Mouse (Mus musculus): ENCODE results near the gene Tomm40l.
A peak's percentile ranks its signal among the peaks of the same experiment; 100 is the strongest.

Gene Tomm40l

DNA sequence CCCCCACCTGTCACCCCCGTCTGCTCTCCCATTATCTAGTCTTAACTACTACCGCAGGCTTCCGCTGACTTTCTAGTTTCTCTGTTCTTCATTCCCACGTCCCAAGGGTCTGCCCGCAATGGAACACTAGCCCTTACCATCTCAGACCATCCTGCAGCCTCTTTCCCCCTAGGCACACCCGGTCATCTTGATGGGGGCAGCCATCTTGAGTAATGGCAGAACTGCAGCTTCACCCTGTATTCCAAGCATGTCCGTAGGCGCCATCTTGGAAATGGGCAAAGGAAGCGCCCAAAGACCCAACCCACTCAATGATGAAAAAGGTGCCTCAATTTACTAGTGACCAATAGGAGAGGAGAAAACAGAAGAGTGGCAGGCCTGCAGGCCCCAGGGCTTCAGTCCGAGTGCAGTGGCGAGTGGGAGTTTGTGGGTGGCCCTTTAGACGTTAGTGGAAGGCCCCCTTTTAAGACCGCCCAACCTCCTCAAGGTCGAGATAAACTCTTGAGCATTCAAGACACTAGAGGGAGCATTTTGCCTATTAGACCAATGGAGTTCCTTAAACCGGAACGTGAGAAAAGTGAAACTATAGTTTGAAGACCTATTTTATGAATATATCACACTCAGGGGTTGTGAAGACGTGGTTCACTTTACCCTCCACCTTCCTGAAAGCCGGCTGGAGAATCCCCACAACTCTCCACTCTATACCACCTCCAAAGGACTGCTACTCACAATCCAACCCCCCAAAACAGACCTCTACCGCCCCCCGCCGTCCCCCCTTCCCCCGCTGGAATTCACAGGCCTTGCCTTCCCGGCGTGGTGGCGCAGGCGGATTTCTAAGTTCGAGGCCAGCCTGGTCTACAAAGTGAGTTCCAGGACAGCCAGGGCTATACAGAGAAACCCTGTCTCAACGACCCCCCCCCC is at the start of gene Tomm40l:
Gene Tomm40l, minus strand, starts transcription at position 277 of the 918 bp plus-strand sequence.
- peak; percentile 98 for DNase-seq

- DNase-seq = no peak
These were observed 49.8 kb upstream of the Tomm40l start for GRCm38 (mm10) chr1:171272086-171272485.

GRCm38 (mm10) chr1:171271622-171272021 is 49.3 kb upstream of the Tomm40l start:
- DNase-seq = no peak

GRCm38 (mm10) chr1:171271196-171271595 is 48.9 kb upstream of the Tomm40l start:
- DNase-seq = no peak

DNA sequence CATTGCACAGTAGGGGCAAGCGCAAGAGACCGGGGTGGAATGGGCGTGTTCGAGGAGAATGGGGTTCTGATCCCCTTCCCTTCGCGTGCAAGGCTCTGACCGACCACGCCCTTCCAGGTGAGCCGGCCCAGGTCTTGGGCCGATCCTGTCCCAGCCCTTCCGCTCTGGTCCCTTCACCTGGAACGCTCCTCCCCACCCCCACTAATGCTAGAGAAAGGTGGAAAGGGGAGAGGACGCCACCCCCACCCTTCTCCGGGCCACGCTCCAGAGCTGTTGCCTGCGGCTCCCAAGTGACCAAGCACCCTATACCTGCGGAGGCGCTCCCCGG is 48.2 kb upstream of the Tomm40l start:
- no peak for DNase-seq

DNA sequence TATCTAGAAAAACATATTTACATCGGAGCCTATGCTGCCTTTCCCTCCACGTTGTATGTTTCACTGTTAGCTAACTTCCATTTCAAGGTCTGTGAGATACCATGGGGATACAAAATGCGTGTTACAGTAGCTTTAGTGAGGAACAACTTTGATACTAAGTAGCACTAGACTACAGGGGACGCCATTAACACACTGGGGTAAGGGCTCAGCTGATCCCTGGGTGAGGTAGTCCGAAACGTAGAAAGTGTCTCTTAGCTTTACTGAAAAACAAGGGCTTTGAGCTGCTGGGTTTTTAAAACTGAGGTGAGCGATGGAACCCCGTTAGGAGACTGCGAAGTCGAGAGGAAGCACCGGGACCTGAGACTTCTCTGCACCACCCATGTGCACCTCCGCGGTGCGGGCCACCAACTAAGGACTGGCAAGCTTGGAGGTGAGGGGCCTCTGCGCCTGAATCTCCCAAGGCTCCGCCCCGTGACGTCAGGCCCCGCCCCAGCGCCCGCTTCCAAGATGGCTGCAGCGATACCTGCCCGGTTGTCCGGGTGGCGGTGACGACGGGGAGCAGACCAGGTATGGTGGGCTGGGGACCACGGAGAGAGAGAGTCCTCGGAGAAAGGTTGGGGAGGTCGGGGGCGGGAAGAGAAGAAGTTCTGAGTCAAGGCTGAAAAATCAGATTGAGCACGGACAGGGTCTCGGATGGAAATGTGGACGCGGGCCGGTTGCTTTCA is 47.7 kb upstream of the Tomm40l start, which contains the start of gene B4galt3:
Gene B4galt3, plus strand, starts transcription at position 481 of the 725 bp plus-strand sequence.
- DNase-seq = peak; percentile 95

DNA sequence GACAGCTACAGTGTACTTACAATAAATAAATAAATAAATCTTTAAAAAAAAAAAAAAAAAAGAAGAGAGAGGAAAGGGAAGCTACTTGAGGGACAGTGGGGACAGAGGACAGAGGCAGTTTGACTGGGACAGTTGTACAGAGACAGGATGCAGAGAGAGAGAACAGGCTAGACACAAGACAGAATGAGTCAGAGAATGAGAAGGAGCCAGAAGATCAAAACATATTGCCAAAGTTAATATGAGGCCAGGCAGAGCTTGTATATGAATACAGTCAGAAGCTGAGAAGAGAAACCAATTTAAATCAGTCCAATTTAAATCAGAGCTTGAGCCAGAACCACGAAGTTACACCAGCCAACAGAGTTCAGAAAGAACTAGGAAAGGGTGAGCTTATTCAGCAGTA is 46.0 kb upstream of the Tomm40l start:
- no peak for DNase-seq

GRCm38 (mm10) chr1:171265971-171266744 is 43.8 kb upstream of the Tomm40l start:
- DNase-seq = no peak

GRCm38 (mm10) chr1:171263666-171264461 is 41.5 kb upstream of the Tomm40l start:
- DNase-seq = no peak

GRCm38 (mm10) chr1:171263185-171263611 is 40.9 kb upstream of the Tomm40l start:
- no peak for DNase-seq

GRCm38 (mm10) chr1:171262594-171263130 is 40.3 kb upstream of the Tomm40l start:
- DNase-seq = peak; percentile 90

DNA sequence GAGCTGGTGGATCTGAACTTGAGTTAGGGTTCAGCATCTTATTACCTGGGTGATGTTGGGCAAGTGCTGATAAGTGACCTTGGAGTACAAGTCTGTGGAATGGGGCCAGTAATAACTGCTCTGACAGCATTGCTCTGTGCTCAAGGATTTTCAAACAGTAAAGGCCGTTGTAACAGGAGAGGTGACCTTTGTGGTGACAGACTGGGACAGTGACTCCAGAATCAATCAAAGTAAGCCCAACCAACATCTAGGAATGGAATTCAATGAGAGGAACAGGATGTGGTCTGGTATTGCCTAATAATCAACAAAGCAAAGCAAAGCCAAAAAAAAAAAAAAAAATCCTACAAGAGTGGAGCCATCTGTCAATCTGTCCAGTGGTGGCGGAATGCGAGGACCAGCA is 38.0 kb upstream of the Tomm40l start:
- DNase-seq = no peak

DNA sequence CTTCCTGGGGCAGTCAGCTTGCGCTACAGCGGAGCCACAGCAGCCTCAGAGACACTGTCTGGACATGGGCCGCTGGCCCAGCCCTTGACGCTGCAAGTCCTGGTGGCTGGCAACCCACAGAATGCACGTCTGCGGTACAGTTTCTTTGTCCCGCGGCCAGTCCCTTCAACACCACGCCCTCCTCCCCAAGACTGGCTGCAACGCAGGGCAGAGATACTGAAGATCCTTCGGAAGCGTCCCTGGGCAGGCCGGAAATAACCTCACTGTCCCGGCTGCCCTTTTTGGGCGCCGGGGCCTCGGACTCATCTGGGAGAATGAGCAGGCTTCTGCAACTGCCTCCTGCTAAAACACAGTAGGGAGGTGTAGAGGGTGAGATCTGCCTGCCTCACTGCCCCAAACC is 36.6 kb upstream of the Tomm40l start:
- DNase-seq = no peak

DNA sequence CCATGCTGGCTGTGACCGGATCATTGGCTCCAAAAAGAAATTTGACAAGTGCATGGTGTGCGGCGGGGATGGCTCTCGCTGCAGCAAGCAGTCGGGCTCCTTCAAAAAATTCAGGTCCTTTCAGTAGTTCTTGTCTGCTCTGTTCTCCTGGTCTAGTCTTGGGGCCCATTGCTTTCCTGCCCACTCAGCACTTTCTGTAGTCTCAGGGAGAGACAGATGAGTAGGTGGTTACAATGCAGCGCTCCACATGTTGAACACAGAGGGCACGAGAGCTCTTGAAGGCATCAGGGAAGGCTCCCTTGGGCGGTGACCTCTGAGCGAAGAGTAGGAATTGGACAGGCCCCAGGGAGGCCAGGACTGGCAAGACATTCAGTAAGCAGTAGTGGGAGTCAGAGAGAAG is 35.5 kb upstream of the Tomm40l start:
- DNase-seq = no peak

GRCm38 (mm10) chr1:171256937-171257548 is 34.7 kb upstream of the Tomm40l start:
- peak; percentile 55 for DNase-seq

DNA sequence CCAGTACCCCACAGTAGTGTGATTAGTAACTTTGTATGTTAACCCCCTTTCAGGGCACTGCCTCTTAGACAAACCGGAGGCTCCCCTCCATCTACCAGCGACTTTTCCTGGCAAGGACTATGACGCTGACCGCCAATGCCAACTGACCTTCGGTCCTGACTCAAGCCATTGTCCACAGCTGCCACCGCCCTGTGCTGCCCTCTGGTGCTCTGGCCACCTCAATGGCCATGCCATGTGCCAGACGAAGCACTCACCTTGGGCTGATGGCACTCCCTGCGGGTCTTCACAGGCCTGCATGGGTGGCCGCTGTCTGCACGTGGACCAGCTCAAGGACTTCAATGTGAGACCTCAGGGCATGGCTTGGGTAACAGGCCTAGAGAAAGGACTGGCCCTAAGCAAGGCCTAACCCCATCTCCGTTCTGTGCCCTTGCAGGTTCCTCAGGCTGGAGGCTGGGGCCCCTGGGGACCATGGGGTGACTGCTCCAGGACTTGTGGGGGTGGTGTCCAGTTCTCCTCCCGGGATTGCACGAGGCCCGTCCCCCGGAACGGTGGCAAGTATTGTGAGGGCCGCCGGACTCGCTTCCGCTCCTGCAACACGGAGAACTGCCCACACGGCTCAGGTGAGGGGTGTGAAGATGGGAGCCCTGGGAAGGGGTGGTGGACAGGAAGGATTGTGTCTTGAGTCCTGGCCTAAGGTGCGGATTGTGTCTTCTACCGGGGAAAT is 33.9 kb upstream of the Tomm40l start:
- DNase-seq = no peak

- no peak for DNase-seq
These were observed 30.1 kb upstream of the Tomm40l start for GRCm38 (mm10) chr1:171252415-171252814.

- no peak for DNase-seq
These were observed 29.4 kb upstream of the Tomm40l start for GRCm38 (mm10) chr1:171251594-171252324.

DNA sequence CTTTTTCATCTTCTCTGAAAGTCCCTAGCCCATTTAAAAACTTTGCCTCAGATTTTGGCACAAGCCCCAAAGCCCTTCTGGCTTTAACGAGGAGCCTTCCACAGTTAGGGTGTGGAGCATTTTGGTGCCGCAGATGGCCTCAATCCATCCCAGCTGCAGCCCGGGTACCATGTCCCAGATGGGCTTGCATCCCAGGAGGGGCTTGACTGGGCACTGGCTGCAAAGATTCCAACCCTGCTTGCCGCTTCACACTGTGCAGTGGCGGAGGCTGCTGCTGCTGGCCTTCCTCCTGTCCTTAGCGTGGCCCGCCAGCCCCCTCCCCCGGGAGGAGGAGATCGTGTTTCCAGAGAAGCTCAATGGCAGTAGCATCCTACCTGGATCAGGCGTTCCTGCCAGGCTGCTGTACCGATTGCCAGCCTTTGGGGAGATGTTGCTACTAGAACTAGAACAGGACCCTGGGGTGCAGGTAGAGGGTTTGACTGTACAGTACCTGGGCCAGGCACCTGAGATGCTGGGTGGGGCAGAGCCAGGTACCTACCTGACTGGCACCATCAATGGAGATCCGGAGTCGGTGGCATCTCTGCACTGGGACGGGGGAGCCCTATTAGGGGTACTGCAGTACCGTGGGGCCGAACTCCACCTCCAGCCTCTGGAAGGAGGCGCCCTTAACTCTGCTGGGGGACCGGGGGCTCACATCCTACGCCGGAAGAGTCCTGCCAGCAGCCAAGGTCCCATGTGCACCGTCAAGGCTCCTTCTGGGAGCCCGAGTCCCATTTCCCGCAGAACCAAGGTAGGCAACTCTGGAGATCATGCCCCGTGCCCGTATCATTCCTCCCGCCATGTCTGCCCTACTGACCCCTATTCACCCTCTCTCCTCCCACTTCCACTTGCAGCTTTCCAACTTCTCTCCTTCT is 28.6 kb upstream of the Tomm40l start, which contains the start of gene Ndufs2:
Gene Ndufs2, minus strand, starts transcription at position 709 of the 914 bp plus-strand sequence.
- DNase-seq = no peak

Data from right cerebral cortex, adult 18-20 months (tissue).